Mouse (Mus musculus) frontal cortex, adult 2 months (tissue): ENCODE measurements around the gene Kit. TPM values are rescaled to one million over a fixed set of nuclear protein-coding genes. Genes with fewer than 3 reads are reported as not detected.

ENCODE experiments used
- DNase-seq, 2 experiments: peaks; one replicate each; pipeline ENCODE4 v3.0.0; 2022; ENCODE audit warnings: low spot score in 1 of 2; ENCODE audit errors: extremely low spot score in 1 of 2
- polyA plus RNA-seq: library from polyadenylated mRNA; depleted of rRNA; stranded (reverse); fragments of >200 nt; gene quantifications from 2 replicates; pipeline ENCODE4 v1.2.3, GENCODE M21; 2012

Kit gene
- polyA plus RNA-seq, 1 experiment = 24.6 TPM

GRCm38 (mm10) chr5:75704584-75705175 lies 130.0 kb downstream of the Kit start:
- DNase-seq = no peak

DNA sequence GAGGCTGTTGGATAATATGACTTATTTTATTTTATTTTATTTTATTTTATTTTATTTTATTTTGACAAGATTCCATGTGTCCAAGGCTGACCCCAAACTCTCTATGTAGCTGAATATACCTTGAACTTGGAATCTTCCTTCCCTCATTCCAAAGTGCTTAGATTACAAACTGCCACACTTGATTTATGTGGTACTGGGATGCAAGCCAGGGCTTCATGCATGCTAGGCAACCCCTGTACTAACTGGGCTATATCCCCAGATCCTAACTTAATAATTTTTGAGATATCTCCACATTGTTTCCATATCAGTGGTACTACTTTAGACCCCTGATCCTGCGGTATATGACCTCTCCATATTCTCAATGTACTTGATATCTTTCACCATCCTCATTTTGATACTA lies 130.7 kb downstream of the Kit start:
- DNase-seq = no peak
